Mouse (Mus musculus) lung, embryonic 14.5 days (tissue): ENCODE results near the gene Rp9. TPM values are rescaled to one million over a fixed set of nuclear protein-coding genes. Genes with fewer than 3 reads are reported as not detected.

Experiments
- ATAC-seq: fragments of 200-750 bp; cut with Nextera tagmentation; 2 replicates; pipeline ENCODE4 v1.8.0; 2017; ENCODE audit warnings: mild to moderate bottlenecking, moderate TSS enrichment, moderate library complexity; ENCODE audit not compliant: insufficient read depth
- DNase-seq: peaks from one replicate; pipeline ENCODE4 v3.0.0-alpha.2; 2015
- H3K27ac ChIP-seq: fragments of 300-500 bp; sonication (generic); 2 replicates; pipeline ENCODE4 v1.5.1; 2014; ENCODE audit warnings: low read depth, mild to moderate bottlenecking, moderate library complexity
- H3K27me3 ChIP-seq: fragments of 300-500 bp; sonication (generic); 2 replicates; pipeline ENCODE4 v1.6.1; 2014; ENCODE audit warnings: low read length, control low read depth; ENCODE audit not compliant: insufficient read depth
- H3K36me3 ChIP-seq: fragments of 300-500 bp; sonication (generic); 2 replicates; pipeline ENCODE4 v1.6.1; 2014; ENCODE audit warnings: control low read depth; ENCODE audit not compliant: insufficient read depth
- H3K4me1 ChIP-seq: fragments of 300-500 bp; sonication (generic); 2 replicates; pipeline ENCODE4 v1.6.1; 2014; ENCODE audit warnings: antibody characterized with exemption, control low read depth; ENCODE audit not compliant: insufficient read depth
- H3K4me2 ChIP-seq: fragments of 300-500 bp; sonication (generic); 2 replicates; pipeline ENCODE4 v1.6.1; 2014; ENCODE audit warnings: mild to moderate bottlenecking
- H3K4me3 ChIP-seq: fragments of 300-500 bp; sonication (generic); 2 replicates; pipeline ENCODE4 v1.5.1; 2014; ENCODE audit warnings: low read depth, low read length
- H3K9ac ChIP-seq: fragments of 300-500 bp; sonication (generic); 2 replicates; pipeline ENCODE4 v1.6.1; 2014
- H3K9me3 ChIP-seq: fragments of 300-500 bp; sonication (generic); 2 replicates; pipeline ENCODE4 v1.6.1; 2016; ENCODE audit warnings: low read depth, low read length, control low read depth
- CTCF ChIP-seq: IDR thresholded peaks from 2 replicates; pipeline ENCODE4 v1.5.1; 2016; ENCODE audit warnings: antibody characterized with exemption, low read depth
- WGBS: fragments of 180-500 bp; shearing (Covaris S2); extraction: QIAGEN DNeasy Blood & Tissue Kit; methylation state at CpG from one replicate; pipeline ENCODE4 v1.1.7; 2014; 5-methylcytosine and 5-hydroxymethylcytosine counted together
- polyA plus RNA-seq: library from polyadenylated mRNA; unstranded; fragments of >200 nt; fragmentation: Nextera tagmentation; extraction: Ambion mirVana; gene quantifications from 2 replicates; pipeline ENCODE4 v1.2.1, GENCODE M21; 2014

The Rp9 gene
- polyA plus RNA-seq, 1 experiment from 2014 or later = 71.0 TPM

GRCm38 (mm10) chr9:22389021-22389476 lies 80.5 kb downstream of the Rp9 start, which contains the start of gene Anln:
Anln (minus strand) TSS chr9:22389188.
- Histone ChIP-seq H3K9ac (peak within 1 kb of the TSS; percentile 88), H3K9me3 (no peaks in the 10 kb centered on the region), H3K27me3 (no peaks in the 10 kb centered on the region), H3K27ac (peak within 1 kb of the TSS; percentile 95), H3K4me3 (peak within 1 kb of the TSS; percentile 86), H3K36me3 (peaks cover under 1% of the 10 kb centered on the region; the same call in 1 of the 2 replicates), H3K4me2 (peak within 1 kb of the TSS; percentile 80), H3K4me1 (peaks cover 13% of the 10 kb centered on the region)
- under 1% methylated on average over 44 of the region's 44 CpGs for WGBS
- TF ChIP-seq CTCF = peak; percentile 13; the same call in 1 of the 2 replicates
- DNase-seq (peak; percentile 97), ATAC-seq (peak; percentile 98)

DNA sequence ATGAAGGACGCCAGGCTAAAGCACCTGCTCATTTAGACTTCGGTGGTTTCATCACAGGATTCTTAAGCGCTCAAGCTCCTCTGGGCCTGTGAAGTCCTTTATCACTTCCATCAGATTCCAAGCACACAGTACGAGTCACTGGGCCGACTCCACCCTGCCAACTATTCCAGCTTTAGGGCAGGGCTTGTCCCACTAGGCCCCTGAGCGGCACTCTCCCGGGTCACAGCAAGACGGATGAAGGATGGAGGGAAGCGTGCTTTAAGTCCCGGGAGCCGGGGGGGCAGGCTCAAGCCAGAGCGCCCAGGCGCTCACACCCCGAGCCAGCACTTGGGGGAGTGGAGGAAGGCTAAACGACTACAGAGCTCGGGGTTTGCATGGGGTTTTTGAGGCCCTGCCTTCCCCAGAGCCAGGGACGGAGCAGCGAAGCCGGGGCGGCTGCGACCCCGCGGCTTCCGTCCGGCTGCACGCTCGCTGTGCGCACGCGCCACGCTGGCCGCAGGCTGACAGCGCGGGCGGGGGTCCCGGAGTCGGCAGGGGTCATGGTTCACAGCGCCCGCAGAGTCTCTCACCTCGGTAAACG lies 81.1 kb downstream of the Rp9 start:
- Histone ChIP-seq H3K9ac (peak overlapping the region; percentile 88), H3K9me3 (no peaks in the 10 kb centered on the region), H3K4me2 (peak overlapping the region; percentile 80), H3K27me3 (no peaks in the 10 kb centered on the region), H3K4me3 (peak overlapping the region; percentile 86), H3K36me3 (peaks cover 5% of the 10 kb centered on the region; the same call in 1 of the 2 replicates), H3K27ac (peak overlapping the region; percentile 95), H3K4me1 (peaks cover 13% of the 10 kb centered on the region)
- WGBS = under 1% methylated on average over 41 of the region's 41 CpGs
- ATAC-seq (peak; percentile 83), DNase-seq (peak; percentile 84)
- TF ChIP-seq CTCF = no peak

DNA sequence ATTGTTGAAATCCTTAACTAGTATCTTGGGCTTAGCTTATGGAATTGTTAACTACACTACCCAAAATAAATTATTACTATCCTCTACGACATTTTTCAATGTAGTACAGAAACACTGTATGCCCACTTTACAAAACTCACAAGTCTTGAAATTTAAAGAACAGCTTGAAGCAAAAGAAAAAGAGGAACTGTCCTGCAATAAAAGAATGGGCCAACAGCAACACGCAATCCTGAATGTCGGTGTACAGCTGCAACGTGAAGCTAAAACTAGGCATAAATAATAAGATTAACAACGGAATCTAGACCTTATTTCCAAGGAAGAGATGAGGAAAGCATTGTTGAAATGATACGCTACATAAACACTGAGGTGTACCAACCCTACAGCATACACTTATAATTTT lies 81.6 kb downstream of the Rp9 start:
- Histone ChIP-seq H3K36me3 (peaks cover 11% of the 10 kb centered on the region; the same call in 1 of the 2 replicates), H3K27me3 (no peaks in the 10 kb centered on the region), H3K4me1 (peaks cover 13% of the 10 kb centered on the region), H3K4me3 (peak overlapping the region; percentile 86), H3K27ac (no peak overlapping the region), H3K9me3 (no peaks in the 10 kb centered on the region), H3K9ac (peak overlapping the region; percentile 88), H3K4me2 (peak overlapping the region; percentile 80)
- ATAC-seq (no peak), DNase-seq (no peak)
- WGBS = 13% methylated on average over 6 of the region's 6 CpGs
- no peak for TF ChIP-seq CTCF

DNA sequence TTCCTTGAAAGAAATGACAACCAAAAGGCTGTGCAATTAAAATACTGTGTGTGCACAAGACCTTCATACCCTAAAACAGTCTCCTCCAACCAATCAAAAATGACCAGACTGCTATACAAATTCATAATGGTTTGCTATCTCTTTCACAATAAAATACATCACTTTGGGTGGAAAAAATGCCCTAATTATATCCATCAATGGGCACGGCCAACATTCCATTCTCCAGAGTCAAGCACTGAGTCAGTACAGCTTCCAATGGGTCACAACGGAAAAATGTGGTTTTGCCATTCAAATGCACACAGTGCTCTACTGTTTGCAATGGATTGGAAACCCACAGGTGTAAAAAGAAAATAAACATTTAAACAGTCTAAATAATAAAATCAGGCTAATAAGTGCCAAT lies 83.7 kb downstream of the Rp9 start:
- Histone ChIP-seq H3K9me3 (no peaks in the 10 kb centered on the region), H3K9ac (no peak overlapping the region), H3K4me1 (peaks cover 13% of the 10 kb centered on the region), H3K27ac (no peak overlapping the region), H3K4me2 (peak overlapping the region; percentile 46; the same call in 1 of the 2 replicates), H3K4me3 (peak overlapping the region; percentile 18), H3K36me3 (peaks cover 30% of the 10 kb centered on the region), H3K27me3 (no peaks in the 10 kb centered on the region)
- TF ChIP-seq CTCF = no peak
- DNase-seq = no peak
- 58% methylated on average over 2 of the region's 2 CpGs for WGBS
- no peak for ATAC-seq

DNA sequence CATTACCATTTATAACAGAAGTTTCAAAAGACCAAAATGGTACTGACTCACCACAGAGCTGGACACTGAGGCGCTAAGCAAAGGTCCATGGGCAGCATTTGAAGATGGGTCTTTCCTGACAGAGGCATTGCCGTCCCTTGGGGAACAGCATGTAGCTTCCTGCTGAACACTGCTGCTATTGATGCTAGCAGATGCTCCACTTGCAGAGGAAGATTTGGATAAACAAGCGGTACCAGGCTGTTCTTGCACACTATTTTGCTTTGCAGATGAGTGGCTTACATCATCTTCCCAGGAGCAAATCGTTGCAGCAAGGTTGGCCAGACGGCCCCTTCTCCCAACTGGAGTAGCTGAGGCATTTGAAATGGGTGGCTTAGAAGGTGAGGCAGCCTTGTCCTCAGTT lies 93.5 kb downstream of the Rp9 start:
- WGBS = 79% methylated on average over 5 of the region's 5 CpGs
- ATAC-seq = no peak

DNA sequence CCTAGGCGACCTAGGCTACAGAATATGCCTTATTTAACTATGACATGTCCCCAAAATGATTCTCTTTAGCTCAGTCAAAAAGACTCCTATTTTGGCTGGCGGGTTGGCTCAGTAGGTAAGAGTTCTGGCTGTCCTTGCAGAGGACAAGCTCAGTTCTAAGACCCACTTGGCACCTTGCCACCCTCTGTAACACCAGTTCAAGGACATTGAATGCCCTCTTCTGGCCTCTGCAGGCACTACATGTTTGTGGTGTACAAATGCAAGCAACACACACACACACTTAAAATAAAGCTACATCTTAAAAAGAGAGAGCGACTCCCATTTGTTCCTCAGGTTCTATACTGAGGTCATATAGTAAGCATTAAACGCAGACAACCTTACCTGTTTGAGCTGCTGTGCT lies 96.8 kb downstream of the Rp9 start:
- DNase-seq (peak; percentile 63), ATAC-seq (no peak)
- 96% methylated on average over 4 of the region's 4 CpGs for WGBS
- Histone ChIP-seq H3K4me2 (no peak overlapping the region), H3K27me3 (no peaks in the 10 kb centered on the region), H3K9me3 (no peaks in the 10 kb centered on the region), H3K4me1 (no peaks in the 10 kb centered on the region), H3K4me3 (no peak overlapping the region), H3K36me3 (peaks cover 85% of the 10 kb centered on the region), H3K27ac (no peak overlapping the region), H3K9ac (no peak overlapping the region)
- 0 out of 2 replicates have a peak, but pooled peaks have one; percentile 34 for TF ChIP-seq CTCF

More for the DNA sequence above, 93.5 kb downstream of the Rp9 start:
- DNase-seq = no peak
- H3K4me3 ChIP-seq = no peak overlapping the region
- H3K27me3 ChIP-seq = no peaks in the 10 kb centered on the region
- H3K36me3 ChIP-seq = peaks cover 85% of the 10 kb centered on the region
- no peak overlapping the region for H3K4me2 ChIP-seq
- H3K4me1 ChIP-seq = no peaks in the 10 kb centered on the region
- H3K9ac ChIP-seq = no peak overlapping the region
- H3K27ac ChIP-seq = no peak overlapping the region
- no peaks in the 10 kb centered on the region for H3K9me3 ChIP-seq
- no peak for TF ChIP-seq CTCF

DNA sequence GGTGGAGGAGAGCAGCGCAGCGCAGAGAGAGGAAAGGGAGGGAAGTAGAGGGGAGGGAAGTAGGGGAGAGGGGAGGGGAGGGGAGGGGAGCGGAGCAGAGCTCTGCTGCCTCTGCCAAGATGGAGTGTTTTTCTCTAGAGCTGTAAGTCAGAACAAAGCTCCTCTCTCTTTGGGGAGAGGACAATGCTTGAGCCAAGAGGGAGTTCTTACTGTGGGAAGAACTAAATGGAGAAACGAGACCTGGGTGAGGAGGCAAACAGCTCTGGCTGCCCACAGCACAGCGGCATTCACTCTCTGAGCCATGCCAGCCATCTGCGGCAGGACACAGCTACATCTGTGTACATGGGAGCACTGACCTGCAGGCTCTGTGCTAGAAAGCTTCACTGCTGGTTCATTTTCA lies 101.5 kb downstream of the Rp9 start:
- H3K4me3 ChIP-seq = no peak overlapping the region
- H3K4me2 ChIP-seq = no peak overlapping the region
- no peak overlapping the region for H3K9ac ChIP-seq
- TF ChIP-seq CTCF = no peak
- no peak overlapping the region for H3K27ac ChIP-seq
- no peaks in the 10 kb centered on the region for H3K27me3 ChIP-seq
- peaks cover 94% of the 10 kb centered on the region for H3K36me3 ChIP-seq
- no peaks in the 10 kb centered on the region for H3K9me3 ChIP-seq
- 72% methylated on average over 6 of the region's 6 CpGs for WGBS
- ATAC-seq (no peak), DNase-seq (no peak)
- H3K4me1 ChIP-seq = no peaks in the 10 kb centered on the region
